Mouse (Mus musculus): ENCODE measurements at regions not wholly inside any gene's neighbourhood (a gene's known extent, or its start where the extent isn't known, plus 50 kb on each side); places are given as distances from the start of the nearest gene placed in this dataset.

DNA sequence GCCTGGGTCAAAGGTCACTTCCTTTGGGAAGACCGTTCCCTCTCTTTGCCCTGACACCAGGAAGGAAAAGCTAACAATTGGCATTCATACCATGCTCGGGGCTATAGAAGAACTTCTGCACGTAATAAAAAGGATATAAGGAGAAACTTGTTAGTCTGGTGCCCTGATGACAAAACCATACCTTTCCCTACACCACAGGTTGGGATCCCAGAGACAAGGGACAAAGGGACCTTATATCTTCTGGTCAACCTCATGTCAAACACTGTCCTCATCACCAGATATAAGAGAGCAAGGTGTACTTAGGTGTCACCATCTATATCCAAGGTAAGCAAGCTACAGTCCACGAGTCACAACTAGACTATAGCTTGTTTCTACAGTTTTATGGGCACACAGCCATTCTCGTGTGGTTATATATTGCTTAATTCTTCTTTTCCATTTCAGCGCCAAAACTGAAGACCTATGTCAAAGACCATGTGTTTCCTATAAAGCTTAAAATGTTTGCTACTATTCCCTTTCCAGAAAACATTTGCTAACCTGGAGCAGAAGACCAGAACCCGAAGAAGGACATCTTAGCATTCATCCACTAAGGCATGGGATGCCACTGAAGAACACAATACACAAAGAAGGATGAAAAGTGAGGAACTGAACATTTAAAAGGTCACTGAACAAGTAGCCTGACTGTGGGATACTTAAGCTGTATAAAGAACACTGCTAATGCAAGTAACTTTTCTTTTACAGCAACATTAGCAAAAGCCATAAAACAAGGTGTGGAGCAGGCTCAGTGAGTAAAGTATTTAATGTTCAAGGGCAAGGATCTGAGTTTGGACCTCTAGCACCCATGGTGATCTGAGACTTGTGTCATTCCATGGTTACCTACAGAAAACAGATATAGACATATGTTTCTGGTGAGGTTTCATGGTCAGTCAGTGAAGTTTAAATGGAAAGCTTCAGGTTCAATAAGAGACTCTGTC lies 437.7 kb upstream of the Cd180 start:
- DNase-seq (ENCODE audit: low spot score in 2 of 2): no peak

DNA sequence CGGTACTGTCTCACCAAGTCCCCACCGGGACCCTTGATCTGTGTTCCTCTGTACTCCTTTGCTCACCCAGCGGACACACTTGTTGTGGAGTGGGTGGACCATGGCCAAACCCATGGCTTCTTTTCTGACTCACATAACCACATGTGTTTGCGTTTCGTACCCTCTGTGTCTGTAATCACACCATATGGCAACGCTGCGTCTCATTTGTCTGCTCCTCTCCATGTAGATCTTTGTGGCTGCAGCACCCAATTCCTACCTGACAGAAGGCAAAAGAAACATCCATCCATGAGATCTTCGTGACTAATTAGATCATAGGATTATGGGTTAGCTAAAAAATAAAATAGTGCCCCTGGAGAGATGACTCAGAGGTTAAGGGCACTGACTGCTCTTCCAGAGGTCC lies 435.2 kb upstream of the Cd180 start:
- DNase-seq (ENCODE audit: low spot score in 2 of 2): no peak

DNA sequence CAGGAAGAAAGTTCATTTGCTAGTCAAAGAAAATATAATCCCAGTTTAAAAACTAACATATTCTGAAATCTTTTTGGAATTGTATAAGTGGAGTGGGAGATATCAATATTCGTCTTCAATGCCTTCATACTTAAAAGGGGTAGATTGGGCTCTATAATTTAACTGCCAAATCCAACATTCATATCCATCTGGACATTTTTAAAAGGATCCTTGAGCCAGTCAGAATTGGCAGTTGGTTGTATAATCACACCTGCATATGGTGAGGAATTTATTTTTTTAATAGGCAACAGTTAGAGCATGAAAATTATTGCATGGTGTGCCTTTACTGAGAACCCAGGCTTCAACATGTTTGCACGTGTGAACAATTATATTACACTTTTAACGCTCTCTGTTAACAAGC lies 419.5 kb upstream of the Cd180 start:
- DNase-seq (ENCODE audit: low spot score in 2 of 2): no peak

DNA sequence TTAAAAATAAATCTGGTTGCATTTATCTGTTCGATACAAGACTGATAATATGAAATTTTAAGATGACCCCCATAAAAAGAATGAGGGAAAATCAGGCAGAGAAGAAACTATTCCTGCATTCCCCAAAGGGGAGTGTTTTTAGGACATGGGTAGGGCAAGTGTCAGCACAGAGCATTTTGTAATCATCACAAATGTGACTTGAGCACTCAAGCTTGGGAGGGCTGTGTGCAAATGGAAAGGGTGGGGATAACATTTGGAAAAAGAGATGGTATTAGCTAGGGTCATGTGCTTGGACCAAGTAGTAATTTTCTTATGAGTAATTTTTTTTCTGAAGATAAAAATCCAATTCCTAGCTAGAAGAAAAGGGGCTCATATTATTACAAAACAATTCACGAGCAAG lies 418.1 kb upstream of the Cd180 start:
- no peak for DNase-seq (ENCODE audit: low spot score in 2 of 2)

DNA sequence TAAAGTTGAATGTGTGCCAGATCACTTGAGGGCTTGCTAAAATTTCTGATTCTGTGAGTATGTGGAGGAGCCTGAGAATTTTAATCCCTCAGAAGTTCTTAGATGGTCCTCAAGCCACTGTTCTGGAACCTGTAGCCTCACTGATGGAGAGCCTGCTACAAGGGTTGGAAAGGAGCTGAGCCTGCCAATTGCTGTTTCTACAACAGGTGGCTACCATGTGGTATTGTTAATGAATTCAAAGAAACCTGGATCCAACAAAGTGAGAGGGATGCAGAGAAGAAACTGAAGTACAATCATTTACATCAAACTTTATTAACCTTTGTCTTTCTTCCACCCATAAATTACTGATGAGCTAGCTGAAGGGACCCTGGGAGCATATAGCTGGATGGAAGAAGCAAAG lies 416.5 kb upstream of the Cd180 start:
- no peak for DNase-seq (ENCODE audit: low spot score in 2 of 2)

DNA sequence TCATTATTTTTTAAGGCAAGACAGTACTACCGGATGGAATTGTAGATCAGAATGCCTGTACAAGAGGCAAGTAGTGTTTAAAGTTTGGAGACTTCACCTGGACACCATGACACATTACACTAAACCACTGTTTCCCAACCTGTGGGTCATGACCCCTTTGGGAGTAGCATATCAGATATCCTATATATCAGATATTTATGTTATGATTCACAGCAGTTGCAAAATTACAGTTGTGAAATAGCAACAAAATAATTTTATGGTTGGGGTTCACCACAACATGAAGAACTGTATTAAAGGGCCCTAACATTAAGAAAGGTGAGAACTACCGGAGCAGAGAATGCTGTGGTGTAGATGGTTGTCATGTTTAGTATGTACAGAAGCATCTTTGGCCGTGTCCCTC lies 413.2 kb upstream of the Cd180 start:
- no peak for DNase-seq (ENCODE audit: low spot score in 2 of 2)

DNA sequence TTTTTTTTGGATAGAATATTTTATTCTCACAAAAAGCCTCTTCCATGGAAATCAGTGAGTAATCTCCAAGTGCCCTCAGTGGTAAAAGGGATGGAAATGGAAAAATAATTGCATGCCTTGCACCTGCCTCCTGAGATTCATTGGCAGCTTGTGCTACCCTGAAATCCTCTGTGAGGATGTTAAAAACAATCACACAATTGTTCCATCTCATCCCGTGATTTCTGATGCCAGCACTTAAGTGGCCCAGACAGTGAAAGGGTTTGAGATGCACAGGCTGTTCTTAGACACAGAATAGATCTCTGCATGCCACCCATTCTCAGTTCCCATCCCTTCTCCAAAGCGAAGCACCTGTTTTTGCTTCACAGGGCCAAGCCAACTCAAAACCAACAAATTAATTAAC lies 398.9 kb upstream of the Cd180 start:
- no peak for DNase-seq (ENCODE audit: low spot score in 2 of 2)

DNA sequence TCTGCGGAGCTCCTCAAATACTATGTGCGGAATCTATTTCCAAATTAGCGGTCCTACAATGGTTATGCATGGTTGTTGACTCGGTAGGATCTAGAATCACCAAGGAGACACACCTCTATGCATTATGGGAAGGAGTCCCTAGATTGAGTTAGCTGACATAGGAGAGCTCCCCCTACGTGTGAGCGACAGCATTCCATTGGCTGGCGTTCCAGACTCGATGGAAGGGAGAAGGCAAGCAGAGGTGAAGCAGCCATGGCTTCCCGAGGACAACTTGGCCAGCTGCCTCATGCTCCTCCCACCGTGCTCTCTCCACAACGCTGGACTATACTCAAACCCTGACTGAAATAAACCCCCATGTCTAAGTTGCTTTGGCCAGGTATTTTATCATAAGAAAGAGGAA lies 398.3 kb upstream of the Cd180 start:
- no peak for DNase-seq (ENCODE audit: low spot score in 2 of 2)

DNA sequence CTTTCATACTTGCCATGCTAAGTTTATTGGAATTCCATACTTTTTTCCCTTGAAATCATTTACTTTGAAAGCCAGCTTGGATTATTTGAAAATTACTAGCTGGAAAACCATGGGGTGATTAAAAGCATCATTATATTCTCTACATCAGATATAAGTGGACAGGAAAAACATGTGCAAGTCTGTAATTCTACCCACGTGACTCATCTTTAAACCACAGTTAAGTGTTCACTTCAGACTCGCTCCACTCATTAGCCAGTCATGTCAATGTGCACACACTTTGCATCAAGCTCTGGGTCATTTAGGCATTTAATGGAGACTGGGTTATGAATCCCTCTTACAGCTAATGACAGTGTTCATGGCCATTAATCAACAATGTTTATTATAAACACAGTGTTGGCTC lies 385.4 kb upstream of the Cd180 start:
- DNase-seq (ENCODE audit: low spot score in 2 of 2): no peak

DNA sequence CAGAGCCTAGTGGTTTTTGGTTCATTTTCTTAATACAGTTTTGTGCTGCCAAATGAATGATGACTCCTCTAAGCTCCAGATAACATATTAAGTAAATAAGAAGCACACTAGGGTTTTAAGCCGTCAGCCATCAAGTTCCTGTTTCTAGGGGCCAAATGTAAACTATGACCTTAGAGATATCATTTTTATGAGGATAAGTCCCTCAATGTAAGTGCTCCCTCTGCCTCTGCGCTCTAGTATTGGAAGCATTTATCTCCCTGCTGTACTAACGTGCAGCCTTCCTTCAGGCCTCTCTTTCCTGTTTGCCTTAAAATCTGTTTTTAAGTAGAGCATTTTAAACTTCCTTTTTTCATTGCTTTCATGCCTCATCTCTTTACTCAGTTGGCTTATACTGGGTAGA lies 381.3 kb upstream of the Cd180 start:
- DNase-seq (ENCODE audit: low spot score in 2 of 2): no peak

DNA sequence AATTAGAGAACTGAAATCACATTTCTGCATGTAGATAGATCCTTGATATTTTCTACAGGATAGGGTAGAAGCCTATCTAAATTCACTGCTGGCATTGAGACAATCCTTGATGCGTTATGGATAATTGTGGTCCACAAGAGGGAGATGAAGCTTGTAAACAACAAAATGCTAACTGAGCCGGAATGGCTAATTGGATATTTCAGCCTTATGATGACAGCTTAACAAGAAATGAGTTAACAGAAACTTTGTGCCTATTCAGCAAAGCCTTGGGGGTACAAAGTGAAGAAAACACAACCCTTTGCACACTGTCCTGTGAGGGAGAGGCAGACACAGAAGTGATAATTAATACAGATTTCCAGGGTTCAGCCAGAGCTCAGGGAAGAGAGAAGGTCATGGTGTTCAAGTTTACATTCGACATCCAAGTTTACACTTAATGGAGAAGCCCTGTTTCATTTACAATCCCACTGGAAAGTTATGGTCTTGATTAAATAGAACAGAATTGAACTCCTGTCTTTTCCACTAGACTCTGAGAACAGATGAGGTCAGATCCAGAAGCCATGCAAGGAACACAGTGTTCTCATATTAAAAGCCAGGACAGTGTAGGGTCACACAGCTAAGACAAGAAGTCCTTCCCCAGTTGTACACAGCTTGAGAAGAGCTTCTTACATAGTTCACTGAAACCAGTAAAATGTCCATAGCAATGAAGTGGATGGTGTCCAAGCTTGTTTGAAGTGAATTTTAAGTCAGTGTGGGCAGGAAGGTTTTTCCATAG lies 377.3 kb upstream of the Cd180 start:
- DNase-seq (ENCODE audit: low spot score in 2 of 2): no peak

DNA sequence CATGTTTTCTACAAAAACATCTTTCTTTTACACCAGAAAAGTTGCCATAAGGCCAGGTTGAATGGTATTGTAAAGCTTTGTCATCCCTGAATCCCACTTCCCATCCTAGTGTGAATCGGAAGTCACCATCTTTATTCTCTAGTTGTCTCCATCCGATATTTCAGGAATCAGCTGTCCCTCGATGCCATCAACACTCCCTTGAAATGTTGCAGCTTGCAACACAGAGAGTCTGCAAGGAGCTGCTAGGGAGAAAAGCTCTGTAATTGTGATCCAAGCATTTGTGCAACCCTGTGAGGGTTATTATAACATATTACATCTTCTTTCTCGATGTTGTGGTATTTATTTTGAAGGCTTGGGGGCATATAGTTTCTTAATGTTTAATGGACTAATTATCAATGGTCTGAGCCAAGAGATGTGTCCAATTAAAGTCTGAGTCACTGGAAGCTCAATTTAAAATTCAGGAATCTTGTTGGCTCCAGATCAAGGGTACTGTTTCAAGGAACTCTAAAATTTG lies 374.4 kb upstream of the Cd180 start:
- DNase-seq (ENCODE audit: low spot score in 2 of 2): no peak

DNA sequence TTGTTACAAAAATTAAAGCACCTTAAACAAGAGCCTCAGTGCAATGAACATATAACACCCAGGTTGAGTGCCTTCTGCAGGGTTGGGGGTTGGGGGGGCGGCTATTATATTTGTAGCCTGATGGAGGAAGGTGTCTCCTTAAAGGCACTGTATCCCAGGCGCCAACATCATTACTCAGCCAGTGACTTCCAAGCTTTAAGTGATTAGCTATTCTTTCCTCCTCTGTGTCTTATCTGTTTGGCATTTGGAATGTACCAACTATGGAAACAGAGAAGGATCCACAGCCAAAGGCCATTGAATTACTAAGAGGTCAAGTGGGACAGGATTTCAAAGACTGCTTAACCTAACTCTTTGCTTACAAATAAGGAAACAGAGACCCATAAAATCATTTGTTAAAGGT lies 373.9 kb upstream of the Cd180 start:
- DNase-seq (ENCODE audit: low spot score in 2 of 2): no peak

DNA sequence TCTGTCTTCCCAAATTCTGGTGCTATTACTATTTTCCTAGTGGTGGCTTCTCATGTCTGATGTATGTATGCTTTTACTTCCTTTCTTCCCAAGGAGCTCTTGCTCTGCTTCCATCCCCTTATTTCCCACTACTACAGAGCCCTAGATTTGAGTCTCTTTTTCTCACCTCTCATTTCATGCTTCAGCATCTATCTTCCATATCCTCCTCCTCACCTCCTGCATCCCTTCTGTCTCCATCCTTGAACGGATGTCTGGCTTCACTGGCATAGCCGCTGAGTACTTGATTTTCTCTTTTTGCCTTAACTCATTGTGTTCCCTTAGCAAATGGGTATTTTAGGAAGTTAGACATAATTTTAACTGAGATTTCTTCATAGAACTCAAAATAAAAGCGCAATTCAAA lies 369.5 kb upstream of the Cd180 start:
- no peak for DNase-seq (ENCODE audit: low spot score in 2 of 2)

DNA sequence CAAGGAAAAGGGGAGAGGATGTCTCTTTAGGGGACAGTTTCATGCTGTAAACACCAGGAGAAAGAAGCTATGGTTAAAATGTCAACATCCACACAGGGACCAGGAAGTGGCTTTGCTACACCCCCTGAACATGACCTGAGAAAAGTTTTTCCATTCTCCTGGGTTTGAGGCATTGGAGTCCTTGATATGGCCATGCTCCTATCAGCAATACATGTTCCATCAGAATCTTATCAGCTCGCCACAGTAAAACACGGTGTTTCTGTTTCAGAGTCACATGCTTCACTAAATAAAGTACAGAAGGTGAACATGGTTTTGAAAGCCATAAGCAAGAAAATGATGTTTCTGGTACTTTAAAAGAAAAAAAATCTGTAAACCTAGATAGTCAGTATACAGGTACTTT lies 367.4 kb upstream of the Cd180 start:
- DNase-seq (ENCODE audit: low spot score in 2 of 2): no peak

DNA sequence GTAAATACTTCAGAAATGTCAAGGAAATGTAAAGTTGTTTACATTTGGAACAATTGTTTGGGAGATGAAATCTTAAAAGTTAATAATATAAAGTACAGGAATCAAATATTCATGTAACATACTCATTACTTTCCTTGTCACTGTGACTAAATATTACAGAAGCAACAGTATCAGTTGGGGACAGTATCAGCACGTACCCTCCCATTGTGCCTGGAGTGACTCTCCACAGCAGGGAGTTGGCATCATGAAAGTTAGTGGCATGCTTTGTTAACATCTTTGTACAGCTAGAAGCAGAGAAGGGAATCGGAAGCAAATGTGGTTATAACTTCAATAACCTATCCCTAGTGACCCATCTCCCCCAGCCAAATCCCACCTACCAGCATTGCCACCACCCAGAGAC lies 366.8 kb upstream of the Cd180 start:
- DNase-seq (ENCODE audit: low spot score in 2 of 2): no peak

DNA sequence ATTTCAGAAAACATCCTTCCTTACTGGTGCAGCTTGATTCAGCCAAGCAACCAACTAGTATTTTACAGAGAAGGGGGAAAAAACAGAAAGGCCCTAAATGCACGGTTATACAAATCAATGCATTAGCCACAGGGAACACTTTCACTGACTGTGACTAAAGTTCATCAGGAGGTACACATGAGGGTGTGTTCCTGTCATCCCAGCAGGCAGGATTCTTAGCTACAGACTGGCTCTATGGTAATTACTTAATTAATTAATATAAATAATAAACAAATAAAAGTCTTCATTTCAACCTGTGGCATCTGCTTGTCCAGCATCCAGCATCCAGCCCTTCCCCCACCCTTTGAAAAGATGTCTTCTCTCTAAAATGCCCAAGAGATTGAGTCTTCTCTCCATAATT lies 359.7 kb upstream of the Cd180 start:
- DNase-seq (ENCODE audit: low spot score in 2 of 2): no peak

DNA sequence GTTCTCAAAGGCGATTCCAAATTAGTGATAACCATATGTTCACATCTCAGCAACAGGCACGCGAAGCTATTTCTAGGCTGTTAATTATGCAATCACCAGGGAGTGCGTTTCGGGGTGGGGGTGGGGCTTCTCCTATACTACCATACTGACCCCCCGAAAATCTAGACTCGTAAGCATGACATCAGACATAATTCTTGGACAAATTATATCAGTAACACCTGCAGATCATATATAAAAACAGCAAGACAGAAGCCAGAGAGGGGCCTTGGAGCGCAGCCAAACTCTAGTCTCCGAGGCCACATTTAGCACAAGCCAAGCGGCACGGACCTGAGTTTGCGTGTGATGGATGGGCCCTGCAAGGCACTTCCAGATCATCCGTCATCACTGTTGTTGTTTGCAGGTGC lies 359.2 kb upstream of the Cd180 start:
- no peak for DNase-seq (ENCODE audit: low spot score in 2 of 2)

DNA sequence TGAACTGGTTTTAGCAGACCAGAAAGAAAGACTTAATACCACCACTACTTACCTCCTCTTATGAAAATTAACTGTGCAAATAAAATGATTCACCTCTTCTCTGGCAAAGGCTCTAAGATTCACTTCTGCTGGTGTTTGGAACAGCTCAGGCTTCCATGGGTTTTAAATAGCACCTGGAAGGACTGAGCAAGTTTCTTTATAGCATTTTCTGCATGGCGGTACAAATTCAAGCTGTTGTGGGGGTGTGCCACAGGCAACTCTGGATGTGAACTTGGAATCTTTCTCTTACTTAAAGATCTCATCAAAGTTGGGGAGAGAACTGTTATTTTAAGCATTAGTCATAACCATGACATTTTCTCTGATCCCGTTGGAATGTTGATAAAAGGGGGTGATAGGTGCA lies 350.1 kb upstream of the Cd180 start:
- no peak for DNase-seq (ENCODE audit: low spot score in 2 of 2)

DNA sequence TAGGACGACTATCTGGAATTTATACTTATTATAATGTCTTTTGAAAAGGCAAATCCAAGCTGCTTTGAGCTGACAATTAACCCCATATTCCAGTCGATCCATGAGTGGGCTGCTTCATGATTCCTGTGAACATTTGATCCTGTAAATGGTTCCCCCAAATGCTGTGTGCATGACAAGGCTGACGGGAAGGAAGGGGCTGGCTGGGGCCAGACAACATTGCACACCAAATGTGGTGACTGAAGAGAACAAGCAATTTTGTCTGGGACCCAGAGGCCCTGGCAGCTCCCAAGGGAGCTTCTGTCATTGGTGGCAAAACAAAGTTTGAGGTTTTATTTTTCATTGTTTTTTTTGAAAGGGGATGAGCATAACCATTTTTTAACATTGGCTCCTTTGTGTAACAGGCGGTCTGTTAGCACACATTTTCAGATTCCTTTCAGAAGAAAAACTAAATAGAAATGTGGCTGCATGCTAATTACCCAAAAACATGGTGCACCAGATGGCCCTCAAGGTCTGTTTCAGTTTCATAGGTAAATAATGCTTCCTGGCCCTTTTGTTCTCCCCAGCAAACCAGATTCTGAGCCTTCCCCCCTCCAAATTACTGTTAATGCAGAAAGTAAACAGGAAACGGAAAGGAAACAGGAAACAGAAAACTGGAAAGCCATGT lies 348.6 kb upstream of the Cd180 start:
- no peak for DNase-seq (ENCODE audit: low spot score in 2 of 2)

DNA sequence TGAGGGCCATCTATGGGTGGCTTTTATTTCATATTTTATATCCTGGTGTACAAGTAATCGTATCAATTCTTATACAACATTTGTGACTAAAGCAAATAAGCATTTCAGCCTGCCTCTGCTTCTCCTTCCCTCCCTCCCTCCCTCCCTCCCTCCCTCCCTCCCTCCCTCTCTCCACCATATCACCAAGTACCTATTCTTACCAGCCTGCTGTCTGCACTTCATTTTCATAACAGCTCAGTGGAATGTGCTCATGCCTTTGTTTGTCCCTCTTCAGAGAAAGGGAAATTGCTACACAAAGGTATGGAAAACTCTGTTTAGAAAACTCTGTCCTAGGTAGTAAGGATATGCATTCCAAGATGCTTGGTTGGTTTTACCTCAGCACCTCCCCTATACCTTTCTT lies 343.9 kb upstream of the Cd180 start:
- DNase-seq (ENCODE audit: low spot score in 2 of 2): no peak

DNA sequence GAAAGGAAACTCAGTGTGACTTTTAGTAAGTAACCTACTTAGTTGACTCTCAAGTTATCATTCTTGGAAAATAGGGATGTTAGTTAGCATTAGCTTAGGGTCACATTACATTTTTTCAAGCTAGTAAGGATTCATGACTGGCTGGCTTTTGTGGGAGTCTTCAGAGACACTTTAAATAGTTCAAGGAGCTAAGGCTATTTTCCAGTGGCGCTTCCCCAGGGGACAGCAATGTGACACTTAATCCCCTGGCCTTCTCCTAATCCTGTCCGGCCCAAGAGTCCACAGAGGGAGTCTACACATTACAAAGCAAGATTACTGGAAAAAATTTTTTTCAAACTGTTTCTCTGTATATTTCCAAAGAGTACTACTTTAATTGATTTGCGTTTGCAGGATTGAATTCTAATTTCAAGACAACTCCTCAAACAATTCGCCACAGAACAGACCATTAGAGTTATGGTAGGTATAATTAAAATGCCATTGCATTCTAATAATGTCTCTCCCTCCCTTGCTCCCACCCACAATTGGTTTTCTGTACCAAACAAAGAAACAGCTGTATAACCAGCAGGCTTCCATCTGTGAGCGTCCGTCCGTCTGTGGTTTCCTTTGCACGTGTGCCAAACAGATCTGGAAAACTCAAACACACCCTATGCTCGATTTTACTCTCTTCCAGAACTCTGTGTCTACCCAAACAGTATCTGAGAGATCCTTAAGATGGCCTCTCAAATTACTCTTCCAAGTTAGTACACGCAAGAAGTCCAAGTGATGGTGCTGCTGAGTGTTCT lies 341.1 kb upstream of the Cd180 start:
- no peak for DNase-seq (ENCODE audit: low spot score in 2 of 2)

Measured in thymus, postnatal 10 days (tissue).